Mouse (Mus musculus): Measurements from ENCODE around the gene Ggt6.

- TF ChIP-seq CTCF (IDR thresholded peaks at IDR 0.05; ENCODE audit: extremely low read depth, insufficient read depth, low read length) (no peak), POLR2A (IDR thresholded peaks at IDR 0.05; ENCODE audit: extremely low read depth, insufficient read depth, low read length) (no peak)
Measured at GRCm38 (mm10) chr11:72436756-72437650, 1.7 kb downstream of the Ggt6 start.
